Mouse (Mus musculus) CH12.LX (cell line): ENCODE results near the gene Alpk3. TPM values are rescaled to one million over a fixed set of nuclear protein-coding genes. Genes with fewer than 3 reads are reported as not detected.

ENCODE experiments used
- DNase-seq: peaks from one replicate; pipeline ENCODE4 v3.0.0-alpha.2; 2013; ENCODE audit errors: extremely low read depth
- H3K27ac ChIP-seq: 2 replicates; pipeline ENCODE4 v1.5.1; 2012; ENCODE audit warnings: low read depth, mild to moderate bottlenecking, control low read depth, moderate library complexity; ENCODE audit not compliant: insufficient read depth
- H3K27me3 ChIP-seq: replicated peaks from 2 replicates; pipeline ENCODE3; 2012; ENCODE audit warnings: inconsistent platforms
- H3K36me3 ChIP-seq, 2 experiments: replicated peaks in 1 of 2; 2 replicates each; pipeline versions ENCODE3 to v1.6.1; 2012; ENCODE audit warnings: inconsistent platforms in 1 of 2, low read length in 1 of 2, mild to moderate bottlenecking in 1 of 2, mixed read lengths in 1 of 2, moderate library complexity in 1 of 2; ENCODE audit not compliant: control insufficient read depth in 1 of 2, insufficient read depth in 1 of 2
- H3K4me1 ChIP-seq, 2 experiments: 2 replicates each; pipeline ENCODE4 v1.6.1; 2012; ENCODE audit warnings: inconsistent platforms in 1 of 2, moderate library complexity in 1 of 2; ENCODE audit not compliant: insufficient read depth in 2 of 2, control insufficient read depth in 1 of 2
- H3K4me2 ChIP-seq: 2 replicates; pipeline ENCODE4 v1.6.1; 2012; ENCODE audit warnings: low read depth, mild to moderate bottlenecking, control low read depth; ENCODE audit not compliant: poor library complexity, insufficient read depth, severe bottlenecking
- H3K4me3 ChIP-seq, 3 experiments: fragments of 150-350 bp in 1 of 3; sonication (generic) in 1 of 3; replicated peaks in 1 of 3; 2 replicates each; pipeline versions ENCODE3 to v1.5.1; 2011 to 2012; ENCODE audit warnings: low read depth in 2 of 3, low read length in 2 of 3, mild to moderate bottlenecking in 2 of 3, moderate library complexity in 2 of 3, control low read depth in 1 of 3, improper control_type of control experiment in 1 of 3, inconsistent platforms in 1 of 3, mixed read lengths in 1 of 3; ENCODE audit not compliant: poor library complexity in 1 of 3
- H3K79me2 ChIP-seq: replicated peaks from 2 replicates; pipeline ENCODE4 v1.6.1; 2012; ENCODE audit warnings: mild to moderate bottlenecking, moderate library complexity; ENCODE audit not compliant: control insufficient read depth, poor library complexity, insufficient read depth, severe bottlenecking; ENCODE audit errors: extremely low read depth
- H3K9ac ChIP-seq: 2 replicates; pipeline ENCODE4 v1.6.1; 2012; ENCODE audit warnings: low read depth, mild to moderate bottlenecking, control low read depth, moderate library complexity; ENCODE audit not compliant: insufficient read depth
- H3K9me3 ChIP-seq: replicated peaks from 2 replicates; pipeline ENCODE3; 2012; ENCODE audit warnings: low read length, inconsistent platforms, mixed read lengths
- BHLHE40 ChIP-seq: IDR thresholded peaks from 2 replicates; pipeline ENCODE4 v1.6.1; 2011; ENCODE audit warnings: mild to moderate bottlenecking, low read depth, low read length, improper control_type of control experiment
- CHD1 ChIP-seq: IDR thresholded peaks from 2 replicates; pipeline ENCODE4 v1.6.1; 2012; ENCODE audit warnings: low read depth, low read length, improper control_type of control experiment, inconsistent platforms
- CHD2 ChIP-seq: IDR thresholded peaks from 2 replicates; pipeline ENCODE4 v1.6.1; 2011; ENCODE audit warnings: low read length, improper control_type of control experiment
- E2F4 ChIP-seq: IDR thresholded peaks from 2 replicates; pipeline ENCODE4 v1.6.1; 2011; ENCODE audit warnings: low read depth, low read length, improper control_type of control experiment; ENCODE audit not compliant: insufficient replicate concordance
- EP300 ChIP-seq: IDR thresholded peaks from 2 replicates; pipeline ENCODE4 v1.6.1; 2011; ENCODE audit warnings: low read length, improper control_type of control experiment
- JUN ChIP-seq: IDR thresholded peaks from 2 replicates; pipeline ENCODE4 v1.6.1; 2011; ENCODE audit warnings: low read depth, mild to moderate bottlenecking, low read length, improper control_type of control experiment, moderate library complexity; ENCODE audit not compliant: insufficient read depth
- KAT2A ChIP-seq: IDR thresholded peaks from 2 replicates; pipeline ENCODE4 v1.6.1; 2012; ENCODE audit warnings: low read length, improper control_type of control experiment, inconsistent platforms; ENCODE audit not compliant: insufficient replicate concordance
- NRF1 ChIP-seq: IDR thresholded peaks from 2 replicates; pipeline ENCODE4 v1.6.1; 2014; ENCODE audit warnings: low read depth, mild to moderate bottlenecking, inconsistent platforms, low read length, improper control_type of control experiment, moderate library complexity
- PAX5 ChIP-seq: IDR thresholded peaks from 2 replicates; pipeline ENCODE4 v1.6.1; 2012; ENCODE audit warnings: low read length, inconsistent platforms, mixed read lengths
- RCOR1 ChIP-seq: conservative IDR thresholded peaks from 2 replicates; pipeline ENCODE4 v1.6.1; 2012; ENCODE audit warnings: low read depth, mild to moderate bottlenecking, inconsistent platforms, low read length, improper control_type of control experiment
- SIN3A ChIP-seq: IDR thresholded peaks from 2 replicates; pipeline ENCODE4 v1.6.1; 2012; ENCODE audit warnings: low read length, improper control_type of control experiment, inconsistent platforms
- SMC3 ChIP-seq: IDR thresholded peaks from 2 replicates; pipeline ENCODE4 v1.6.1; 2011; ENCODE audit warnings: low read depth, low read length, improper control_type of control experiment
- TCF12 ChIP-seq: IDR thresholded peaks from 2 replicates; pipeline ENCODE4 v1.6.1; 2014; ENCODE audit warnings: low read depth, mild to moderate bottlenecking, inconsistent platforms, low read length, improper control_type of control experiment
- UBTF ChIP-seq: IDR thresholded peaks from 2 replicates; pipeline ENCODE4 v1.6.1; 2012; ENCODE audit warnings: low read depth, mild to moderate bottlenecking, inconsistent platforms, low read length, improper control_type of control experiment, moderate library complexity
- USF2 ChIP-seq: conservative IDR thresholded peaks from 2 replicates; pipeline ENCODE4 v1.6.1; 2011; ENCODE audit warnings: low read depth, low read length, improper control_type of control experiment
- ZKSCAN1 ChIP-seq: IDR thresholded peaks from 2 replicates; pipeline ENCODE4 v1.6.1; 2012; ENCODE audit warnings: low read depth, inconsistent platforms, low read length, improper control_type of control experiment, borderline replicate concordance
- ZNF384 ChIP-seq: IDR thresholded peaks from 2 replicates; pipeline ENCODE4 v1.6.1; 2012; ENCODE audit warnings: low read depth, low read length, improper control_type of control experiment, inconsistent platforms
- dilution Hi-C: fragments of 300-500 bp; cut with MboI; formaldehyde crosslinking; loops from 2 replicates; pipeline ENCODE4 v1.14.3; 2020; ENCODE audit warnings: low sequenced_read_pairs; ENCODE audit not compliant: extremely low pct_unique_long_range_greater_than_20kb, extremely low pct_ligation_motif_present
- in situ Hi-C: fragments of 300-500 bp; cut with MboI; formaldehyde crosslinking; loops from 3 replicates; pipeline ENCODE4 v1.14.3; 2019; ENCODE audit warnings: low sequenced_read_pairs, low pct_ligation_motif_present, low pct_unique_long_range_greater_than_20kb, mixed read lengths
- polyA plus RNA-seq: library from polyadenylated mRNA; unstranded; fragments of >175 nt; gene quantifications from 2 replicates; pipeline ENCODE4 v1.2.1, GENCODE M21; 2012; ENCODE audit warnings: low read depth; ENCODE audit not compliant: insufficient read length
- total RNA-seq, 2 experiments: library from RNA; depleted of rRNA; stranded (reverse); fragments of 300-350 nt in 1 of 2; fragments of >200 nt in 1 of 2; gene quantifications; 2 replicates each; pipeline ENCODE4 v1.2.3; 2012 to 2014

Alpk3 gene
- total and polyA plus RNA-seq, 3 experiments, result 0.13 to 1.1 (median 0.64) TPM

DNA sequence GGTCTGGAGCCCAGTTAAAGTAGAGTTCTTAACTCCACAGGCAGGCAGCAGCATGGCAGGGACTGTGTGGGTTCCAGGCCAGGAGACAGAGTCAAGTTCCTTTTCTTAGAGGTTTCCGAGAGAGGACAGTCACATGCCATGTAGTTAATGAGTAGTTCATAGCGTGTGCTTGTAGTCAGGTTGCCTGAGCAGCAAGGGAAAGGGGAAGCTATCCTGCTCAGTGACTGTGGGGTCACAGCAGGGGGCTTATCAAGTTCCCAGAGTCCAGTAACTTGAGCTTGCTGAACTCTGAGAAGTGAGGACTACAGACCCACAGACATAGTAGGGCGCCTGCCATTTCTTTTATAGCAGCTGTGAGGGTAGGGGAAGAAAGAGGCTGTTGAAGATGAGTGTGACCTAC is 63.7 kb downstream of the Alpk3 start:
- H3K9ac ChIP-seq, result no peak overlapping the region
- H3K4me2 ChIP-seq, result no peak overlapping the region
- no peak overlapping the region for H3K27ac ChIP-seq
- in situ Hi-C loops, result no loop called here
- peak; percentile 17 for DNase-seq
- no peaks in the 10 kb centered on the region for H3K9me3 ChIP-seq
- TF ChIP-seq ZKSCAN1 (no peak), BHLHE40 (peak; percentile 28; the same call in 1 of the 2 replicates), E2F4 (no peak), SMC3 (no peak)
- H3K27me3 ChIP-seq, result no peaks in the 10 kb centered on the region
- dilution Hi-C loops, result no loop called here
- no peaks in the 10 kb centered on the region for H3K36me3 ChIP-seq
- H3K79me2 ChIP-seq, result no peaks in the 10 kb centered on the region
- H3K4me3 ChIP-seq, result no peak overlapping the region
- H3K4me1 ChIP-seq, result peaks cover 0 to 15% of the 10 kb centered on the region in 2 experiments; a peak in 2 of 4 replicates

DNA sequence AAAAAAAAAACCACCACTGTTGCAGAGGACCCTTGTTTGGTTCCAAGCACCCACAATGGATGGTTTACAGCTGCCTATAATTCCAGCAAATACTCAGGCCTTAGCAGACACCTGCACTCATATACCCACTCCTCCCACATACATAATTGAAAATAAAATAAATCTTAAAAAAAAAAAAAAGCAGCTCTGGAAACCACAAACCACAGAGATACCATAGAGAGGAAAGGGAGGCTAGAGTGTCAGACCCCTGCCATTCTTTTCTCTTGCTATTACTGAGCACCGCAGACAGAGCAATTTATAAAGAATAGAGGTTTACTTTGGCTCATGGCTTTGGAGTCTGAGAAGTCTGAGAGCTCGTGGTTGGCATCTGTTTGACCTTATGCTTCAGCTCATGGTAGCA is 65.4 kb downstream of the Alpk3 start:
- dilution Hi-C loops (no loop called here), in situ Hi-C loops (no loop called here)
- peaks cover 0 to 8% of the 10 kb centered on the region in 2 experiments; a peak in 2 of 4 replicates for H3K4me1 ChIP-seq
- no peak overlapping the region for H3K4me3 ChIP-seq
- no peak overlapping the region for H3K27ac ChIP-seq
- H3K4me2 ChIP-seq, result no peak overlapping the region
- H3K9ac ChIP-seq, result no peak overlapping the region
- no peaks in the 10 kb centered on the region for H3K9me3 ChIP-seq
- no peak for DNase-seq
- H3K36me3 ChIP-seq, result no peaks in the 10 kb centered on the region
- no peaks in the 10 kb centered on the region for H3K27me3 ChIP-seq
- no peaks in the 10 kb centered on the region for H3K79me2 ChIP-seq
- no peak for TF ChIP-seq USF2
- TF ChIP-seq ZNF384, result peak; percentile 56
- TF ChIP-seq SIN3A, result no peak
- no peak for TF ChIP-seq ZKSCAN1
- no peak for TF ChIP-seq CHD1
- TF ChIP-seq, all 38 proteins: peak for 1

DNA sequence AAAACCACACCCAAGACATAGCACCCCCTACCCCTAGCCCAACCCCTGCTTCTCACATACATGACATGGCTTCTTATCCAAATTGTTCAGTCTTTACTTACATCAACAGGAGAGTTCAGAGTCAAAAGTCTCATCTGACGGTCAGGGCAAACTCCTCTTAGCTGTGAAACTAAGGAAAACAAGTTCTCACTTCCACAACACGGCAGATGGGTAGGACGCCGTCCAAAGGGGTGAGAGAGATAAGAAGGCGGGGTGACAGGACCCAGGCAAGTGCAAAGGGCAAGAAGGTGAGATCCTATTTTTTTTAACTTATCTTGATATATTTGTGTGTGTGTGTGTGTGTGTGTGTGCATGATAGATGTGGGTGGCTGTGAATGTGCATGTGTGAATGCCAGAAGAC is 66.2 kb downstream of the Alpk3 start:
- no peak for DNase-seq

More for the DNA sequence above, 66.2 kb downstream of the Alpk3 start:
- Histone ChIP-seq H3K27me3 (no peaks in the 10 kb centered on the region), H3K4me2 (no peak overlapping the region), H3K4me3 (no peak overlapping the region), H3K9ac (no peak overlapping the region), H3K9me3 (no peaks in the 10 kb centered on the region), H3K79me2 (no peaks in the 10 kb centered on the region), H3K4me1 (peaks cover 0 to 9% of the 10 kb centered on the region in 2 experiments; a peak in 2 of 4 replicates), H3K36me3 (no peaks in the 10 kb centered on the region), H3K27ac (no peak overlapping the region)
- in situ Hi-C loops, result no loop called here
- TF ChIP-seq KAT2A, result no peak
- no peak for TF ChIP-seq EP300
- no peak for TF ChIP-seq RCOR1
- TF ChIP-seq NRF1, result no peak
- TF ChIP-seq SMC3, result no peak
- no peak for TF ChIP-seq CHD2
- no peak for TF ChIP-seq USF2
- no peak for TF ChIP-seq UBTF
- TF ChIP-seq PAX5, result no peak
- no peak for TF ChIP-seq TCF12
- no peak for TF ChIP-seq JUN
- TF ChIP-seq, all 38 proteins: peak for 0
- dilution Hi-C loops, result no loop called here
